9 mouse cellular contexts compared by ENCODE assay signal in the genomic region with DNA sequence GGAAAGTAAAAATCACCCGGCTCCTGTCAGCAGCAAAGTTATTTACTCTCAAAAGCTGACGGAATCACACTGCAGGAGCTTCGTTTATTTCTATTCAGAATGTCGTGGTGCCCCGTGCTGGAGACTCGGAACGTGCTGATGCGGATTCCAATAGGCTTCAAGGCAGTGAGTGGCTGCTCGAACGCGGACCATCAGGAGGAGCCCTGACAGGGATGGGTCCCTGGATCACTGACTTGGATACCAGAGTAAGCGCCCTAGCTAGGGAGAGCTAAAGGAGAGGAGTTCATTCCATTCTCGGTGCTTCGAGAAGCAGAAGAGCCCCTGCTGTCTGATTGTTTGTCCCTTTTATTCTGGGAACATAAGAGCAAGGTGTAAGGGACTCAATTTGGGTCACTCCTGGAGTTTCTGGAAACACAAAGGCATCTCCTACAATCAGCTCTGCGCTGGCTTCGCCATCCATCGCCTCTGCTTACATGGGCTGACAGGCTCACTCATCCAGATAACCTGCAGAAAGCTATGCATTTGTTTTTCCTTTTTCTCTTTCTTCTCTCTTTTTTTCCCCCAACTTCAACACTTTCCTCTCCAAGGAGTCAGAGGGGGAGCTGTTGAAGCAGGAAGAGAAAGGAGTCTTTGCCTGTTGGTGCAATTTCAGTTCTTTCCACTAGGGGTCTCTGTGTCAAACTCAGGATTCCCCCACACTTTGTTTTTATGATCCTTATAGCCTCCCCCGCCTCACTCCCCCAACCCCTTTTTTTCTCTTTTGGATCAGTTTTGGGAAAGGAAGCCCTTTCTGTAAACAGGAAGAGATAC.
A peak's percentile ranks its signal among the peaks of the same experiment; 100 is the strongest.
DNase-seq lines count a peak whose midpoint lies in the region; ATAC-seq and TF ChIP-seq lines count a peak whose summit lies in the region.
"Had no signal": no experiment of that assay in that cellular context is flagged by ENCODE, and none has a peak within 500 bp of the region (broad histone marks: within the 10 kb centered on the region; RNA-seq: fewer than 3 reads in every experiment).

No protein-coding gene starts in this region.

- no peaks in the 10 kb centered on the region for H3K36me3 ChIP-seq in forebrain, embryonic 12.5 days (replicated peaks)
- no peaks in the 10 kb centered on the region for H3K36me3 ChIP-seq in hindbrain, embryonic 14.5 days (replicated peaks; ENCODE audit: control insufficient read depth, insufficient read depth)
- H3K36me3 ChIP-seq in limb, embryonic 14.5 days (ENCODE audit: control insufficient read depth, insufficient read depth, low read length) = no peaks in the 10 kb centered on the region
- no peaks in the 10 kb centered on the region for H3K36me3 ChIP-seq in neural tube, embryonic 11.5 days (ENCODE audit: control insufficient read depth, insufficient read depth, low read length)

- H3K27me3 ChIP-seq in forebrain, embryonic 12.5 days = peaks cover 57% of the 10 kb centered on the region
- H3K27me3 ChIP-seq in hindbrain, embryonic 14.5 days (ENCODE audit: control insufficient read depth, insufficient read depth, low read length) = no peaks in the 10 kb centered on the region
- no peaks in the 10 kb centered on the region for H3K27me3 ChIP-seq in limb, embryonic 14.5 days (ENCODE audit: control insufficient read depth, insufficient read depth, low read length)
- H3K27me3 ChIP-seq in neural tube, embryonic 11.5 days (ENCODE audit: control insufficient read depth, insufficient read depth, low read length) = no peaks in the 10 kb centered on the region

- H3K4me2 ChIP-seq in forebrain, embryonic 12.5 days = peak overlapping the region; percentile 45
- peak overlapping the region; percentile 42 for H3K4me2 ChIP-seq in hindbrain, embryonic 14.5 days (replicated peaks)
- H3K4me2 ChIP-seq in limb, embryonic 14.5 days (replicated peaks; ENCODE audit: low read depth, low read length, severe bottlenecking) = peak overlapping the region; percentile 18
- peak overlapping the region; percentile 21 for H3K4me2 ChIP-seq in neural tube, embryonic 11.5 days (ENCODE audit: low read depth)

- peaks cover 40% of the 10 kb centered on the region for H3K4me1 ChIP-seq in forebrain, embryonic 12.5 days
- H3K4me1 ChIP-seq in hindbrain, embryonic 14.5 days (replicated peaks; ENCODE audit: control insufficient read depth, insufficient read depth, low read length) = peaks cover 54% of the 10 kb centered on the region
- 0 out of 2 replicates have a peak, but pooled peaks cover 3% of the 10 kb centered on the region for H3K4me1 ChIP-seq in limb, embryonic 14.5 days (ENCODE audit: control insufficient read depth, insufficient read depth, low read length)
- peaks cover 16% of the 10 kb centered on the region for H3K4me1 ChIP-seq in neural tube, embryonic 11.5 days (ENCODE audit: control insufficient read depth, insufficient read depth, low read length)

- no peaks in the 10 kb centered on the region for H3K9me3 ChIP-seq in forebrain, embryonic 12.5 days
- no peaks in the 10 kb centered on the region for H3K9me3 ChIP-seq in hindbrain, embryonic 14.5 days (ENCODE audit: control insufficient read depth, low read length)
- no peaks in the 10 kb centered on the region for H3K9me3 ChIP-seq in limb, embryonic 14.5 days (ENCODE audit: control insufficient read depth, low read length)
- no peaks in the 10 kb centered on the region for H3K9me3 ChIP-seq in neural tube, embryonic 11.5 days (ENCODE audit: control insufficient read depth, low read length)

- no peak overlapping the region for H3K9ac ChIP-seq in forebrain, embryonic 12.5 days
- peak overlapping the region; percentile 25 for H3K9ac ChIP-seq in hindbrain, embryonic 14.5 days
- H3K9ac ChIP-seq in limb, embryonic 14.5 days (ENCODE audit: low read depth, low read length, severe bottlenecking) = no peak overlapping the region
- peak overlapping the region; percentile 30; the same call in 1 of the 2 replicates for H3K9ac ChIP-seq in neural tube, embryonic 11.5 days (ENCODE audit: low read length)

- peak; percentile 74; the same call in 1 of the 2 replicates for TF ChIP-seq CTCF in brain, embryonic 14.5 days (IDR thresholded peaks at IDR 0.05; ENCODE audit: borderline replicate concordance, extremely low read depth, insufficient read depth, insufficient read length)

- H3K4me3 ChIP-seq in forebrain, embryonic 12.5 days (replicated peaks) = no peak overlapping the region; the same call in 1 of the 2 replicates
- H3K4me3 ChIP-seq in hindbrain, embryonic 14.5 days (replicated peaks; ENCODE audit: low read length) = peak overlapping the region; percentile 9; the same call in 1 of the 2 replicates
- H3K4me3 ChIP-seq in limb, embryonic 14.5 days (replicated peaks; ENCODE audit: low read length) = no peak overlapping the region
- no peak overlapping the region for H3K4me3 ChIP-seq in neural tube, embryonic 11.5 days (ENCODE audit: low read depth, low read length)

- 4% methylated on average over 18 of the region's 18 CpGs for WGBS in forebrain, embryonic 12.5 days
- WGBS in hindbrain, embryonic 14.5 days = 4% methylated on average over 18 of the region's 18 CpGs
- 13% methylated on average over 18 of the region's 18 CpGs for WGBS in limb, embryonic 14.5 days
- WGBS in neural tube, embryonic 11.5 days = 6% methylated on average over 18 of the region's 18 CpGs

- no peak for TF ChIP-seq POLR2A in brain, embryonic 14.5 days (IDR thresholded peaks at IDR 0.05; ENCODE audit: borderline replicate concordance, extremely low read depth, insufficient read depth, insufficient read length, poor library complexity, severe bottlenecking)
- TF ChIP-seq POLR2A in limb, embryonic 14.5 days (IDR thresholded peaks at IDR 0.05; ENCODE audit: borderline replicate concordance, extremely low read depth, insufficient read depth, insufficient read length) = no peak

- peak; percentile 66 to 73 for DNase-seq in left cerebral cortex, postnatal 14 days (ENCODE audit: low spot score in 2 of 2)
- DNase-seq in left cerebral cortex, adult 8-10 months (ENCODE audit: low spot score in 2 of 2) = no peak
- peak; percentile 86 for DNase-seq in brain, embryonic 14.5 days (ENCODE audit: low read depth)
- DNase-seq in hindbrain, embryonic 14.5 days (ENCODE audit: low spot score) = peak; percentile 80
- peak; percentile 66 for DNase-seq in limb, embryonic 14.5 days (ENCODE audit: low spot score)
- DNase-seq in neural tube, embryonic 11.5 days (ENCODE audit: low spot score) = peak; percentile 54

- H3K27ac ChIP-seq in forebrain, embryonic 12.5 days = no peak overlapping the region
- H3K27ac ChIP-seq in hindbrain, embryonic 14.5 days = peak overlapping the region; percentile 53; the same call in 1 of the 2 replicates
- no peak overlapping the region for H3K27ac ChIP-seq in limb, embryonic 14.5 days (replicated peaks; ENCODE audit: low read depth, low read length)
- no peak overlapping the region for H3K27ac ChIP-seq in neural tube, embryonic 11.5 days (ENCODE audit: low read depth, low read length)
- H3K27ac ChIP-seq: macrophage had no signal

- intact Hi-C loops in left cerebral cortex, postnatal 14 days (cut with DNase I) = loop anchor here (10.0 kb wide), 1 partner anchor 225 kb away; no protein-coding TSS in a partner anchor

- no peak; the same call in 1 of the 2 replicates for ATAC-seq in forebrain, embryonic 12.5 days (ENCODE audit: low FRiP score)
- no peak for ATAC-seq in hindbrain, embryonic 14.5 days (ENCODE audit: low FRiP score)
- no peak for ATAC-seq in limb, embryonic 14.5 days (ENCODE audit: low FRiP score, low read depth)
- ATAC-seq in neural tube, embryonic 11.5 days (ENCODE audit: insufficient read depth, low FRiP score, low TSS enrichment) = no peak; the same call in 1 of the 2 replicates
- ATAC-seq in erythroblast, adult 5-6 weeks (replicated peaks; ENCODE audit: low FRiP score, poor library complexity, severe bottlenecking) = no peak

Comparison
In these comparisons a context has a peak if more than half of its experiments do, and no peak if none do; other contexts are left out.
1. DNase-seq: peak in left cerebral cortex, postnatal 14 days (2 of 2), brain, embryonic 14.5 days (single experiment), hindbrain, embryonic 14.5 days (single experiment), limb, embryonic 14.5 days (single experiment) and neural tube, embryonic 11.5 days (single experiment); none in left cerebral cortex, adult 8-10 months (0 of 2).
2. H3K9ac ChIP-seq: peak in hindbrain, embryonic 14.5 days (single experiment) and neural tube, embryonic 11.5 days (single experiment); none in forebrain, embryonic 12.5 days (single experiment) and limb, embryonic 14.5 days (single experiment).
3. Peak in every context shown above with its lines, with median percentiles within 50 percentile points of each other: H3K4me2 ChIP-seq.